Mouse (Mus musculus) intestine, postnatal 0 days (tissue): Measurements from ENCODE around the gene Ankrd54. TPM values are rescaled to one million over a fixed set of nuclear protein-coding genes. Genes with fewer than 3 reads are reported as not detected.

Experiments used
- ATAC-seq: fragments of 200-750 bp; cut with Nextera tagmentation; 2 replicates; pipeline ENCODE4 v1.8.0; 2017; ENCODE audit warnings: mild to moderate bottlenecking, moderate TSS enrichment, moderate library complexity
- H3K27ac ChIP-seq: fragments of 300-500 bp; sonication (generic); 2 replicates; pipeline ENCODE4 v1.5.1; 2014; ENCODE audit warnings: mild to moderate bottlenecking, low read depth, low read length, moderate library complexity
- H3K27me3 ChIP-seq: fragments of 300-500 bp; sonication (generic); replicated peaks from 2 replicates; pipeline ENCODE4 v1.6.1; 2014; ENCODE audit warnings: low read length, mixed read lengths; ENCODE audit not compliant: control insufficient read depth, insufficient read depth
- H3K36me3 ChIP-seq: fragments of 300-500 bp; sonication (generic); 2 replicates; pipeline ENCODE4 v1.6.1; 2014; ENCODE audit warnings: mild to moderate bottlenecking, moderate library complexity; ENCODE audit not compliant: control insufficient read depth, insufficient read depth
- H3K4me1 ChIP-seq: fragments of 300-500 bp; sonication (generic); replicated peaks from 2 replicates; pipeline ENCODE4 v1.6.1; 2014; ENCODE audit warnings: antibody characterized with exemption, low read length, mixed read lengths; ENCODE audit not compliant: control insufficient read depth, insufficient read depth
- H3K4me2 ChIP-seq: fragments of 300-500 bp; sonication (generic); replicated peaks from 2 replicates; pipeline ENCODE4 v1.6.1; 2014; ENCODE audit warnings: low read depth, mild to moderate bottlenecking, moderate library complexity
- H3K4me3 ChIP-seq: fragments of 300-500 bp; sonication (generic); 2 replicates; pipeline ENCODE4 v1.5.1; 2014; ENCODE audit warnings: low read depth, low read length
- H3K9ac ChIP-seq: fragments of 300-500 bp; sonication (generic); 2 replicates; pipeline ENCODE4 v1.6.1; 2014; ENCODE audit warnings: mild to moderate bottlenecking, low read depth, low read length
- H3K9me3 ChIP-seq: fragments of 300-500 bp; sonication (generic); 2 replicates; pipeline ENCODE4 v1.6.1; 2016; ENCODE audit warnings: mixed run types; ENCODE audit not compliant: control insufficient read depth
- CTCF ChIP-seq: sonication (generic); IDR thresholded peaks from 2 replicates; pipeline ENCODE4 v1.5.1; 2016; ENCODE audit warnings: low read depth, mild to moderate bottlenecking, control low read depth, antibody characterized with exemption, moderate library complexity
- WGBS: fragments of 180-500 bp; shearing (Covaris S2); extraction: QIAGEN DNeasy Blood & Tissue Kit; methylation state at CpG from one replicate; pipeline ENCODE4 v1.1.7; 2014; 5-methylcytosine and 5-hydroxymethylcytosine counted together
- polyA plus RNA-seq: library from polyadenylated mRNA; unstranded; fragments of >200 nt; fragmentation: Nextera tagmentation; extraction: Ambion mirVana; gene quantifications from 2 replicates; pipeline ENCODE4 v1.2.1, GENCODE M21; 2015

The Ankrd54 gene
- polyA plus RNA-seq, 1 experiment from 2014 or later = 44.1 TPM

GRCm38 (mm10) chr15:79095483-79095882 lies 32.8 kb upstream of the Ankrd54 start:
- Histone ChIP-seq H3K9me3 (no peaks in the 10 kb centered on the region), H3K4me2 (no peak overlapping the region), H3K4me3 (no peak overlapping the region), H3K9ac (no peak overlapping the region), H3K4me1 (peaks cover 3% of the 10 kb centered on the region; the same call in 1 of the 2 replicates), H3K27ac (no peak overlapping the region), H3K36me3 (peaks cover 42% of the 10 kb centered on the region), H3K27me3 (no peaks in the 10 kb centered on the region)
- 87% methylated on average over 5 of the region's 5 CpGs for WGBS
- no peak for ATAC-seq
- TF ChIP-seq CTCF = no peak

- 0 out of 2 replicates have a peak overlapping the region, but pooled peaks have one; percentile 8 for H3K27ac ChIP-seq
- 55% methylated on average over 7 of the region's 7 CpGs for WGBS
Observed at GRCm38 (mm10) chr15:79093083-79093839, 30.6 kb upstream of the Ankrd54 start.

DNA sequence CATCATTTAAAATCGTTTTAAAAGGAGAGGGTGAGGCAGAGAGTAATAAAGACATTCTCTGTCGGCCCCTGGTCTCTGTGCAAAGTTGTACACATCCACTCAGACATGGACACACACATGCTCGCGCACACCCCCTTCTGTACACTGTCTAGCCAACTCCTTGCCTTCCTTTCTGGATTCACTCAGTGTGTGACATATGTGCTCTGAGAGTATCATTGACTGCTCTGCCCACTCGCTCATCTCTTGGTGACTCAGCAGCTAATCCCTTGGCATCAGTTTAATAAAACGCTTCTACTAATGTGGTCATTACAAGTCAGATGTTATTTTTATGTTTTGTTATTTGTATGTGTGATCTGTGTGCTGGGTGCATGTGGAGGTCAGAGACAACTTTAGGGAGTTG lies 29.6 kb upstream of the Ankrd54 start:
- no peaks in the 10 kb centered on the region for H3K27me3 ChIP-seq
- no peak for TF ChIP-seq CTCF
- ATAC-seq = no peak
- no peak overlapping the region for H3K27ac ChIP-seq
- H3K9ac ChIP-seq = no peak overlapping the region
- no peaks in the 10 kb centered on the region for H3K9me3 ChIP-seq
- peaks cover 70% of the 10 kb centered on the region for H3K36me3 ChIP-seq
- 0 out of 2 replicates have a peak, but pooled peaks cover 3% of the 10 kb centered on the region for H3K4me1 ChIP-seq
- H3K4me2 ChIP-seq = no peak overlapping the region
- 71% methylated on average over 6 of the region's 6 CpGs for WGBS
- H3K4me3 ChIP-seq = no peak overlapping the region

More at GRCm38 (mm10) chr15:79093083-79093839, 30.6 kb upstream of the Ankrd54 start:
- TF ChIP-seq CTCF = peak; percentile 80
- peaks cover 64% of the 10 kb centered on the region for H3K36me3 ChIP-seq
- no peak overlapping the region for H3K4me2 ChIP-seq
- H3K4me3 ChIP-seq = no peak overlapping the region
- no peak overlapping the region for H3K9ac ChIP-seq
- no peaks in the 10 kb centered on the region for H3K9me3 ChIP-seq
- peaks cover 3% of the 10 kb centered on the region; the same call in 1 of the 2 replicates for H3K4me1 ChIP-seq
- ATAC-seq = no peak
- H3K27me3 ChIP-seq = no peaks in the 10 kb centered on the region

- Histone ChIP-seq H3K27ac (no peak overlapping the region), H3K9me3 (no peaks in the 10 kb centered on the region), H3K4me2 (no peak overlapping the region), H3K27me3 (no peaks in the 10 kb centered on the region), H3K4me1 (0 out of 2 replicates have a peak, but pooled peaks cover 5% of the 10 kb centered on the region), H3K4me3 (no peak overlapping the region), H3K9ac (no peak overlapping the region), H3K36me3 (peaks cover 74% of the 10 kb centered on the region)
- 55% methylated on average over 7 of the region's 7 CpGs for WGBS
- TF ChIP-seq CTCF = no peak
- no peak for ATAC-seq
Observed at GRCm38 (mm10) chr15:79079567-79079966, 16.9 kb upstream of the Ankrd54 start.

DNA sequence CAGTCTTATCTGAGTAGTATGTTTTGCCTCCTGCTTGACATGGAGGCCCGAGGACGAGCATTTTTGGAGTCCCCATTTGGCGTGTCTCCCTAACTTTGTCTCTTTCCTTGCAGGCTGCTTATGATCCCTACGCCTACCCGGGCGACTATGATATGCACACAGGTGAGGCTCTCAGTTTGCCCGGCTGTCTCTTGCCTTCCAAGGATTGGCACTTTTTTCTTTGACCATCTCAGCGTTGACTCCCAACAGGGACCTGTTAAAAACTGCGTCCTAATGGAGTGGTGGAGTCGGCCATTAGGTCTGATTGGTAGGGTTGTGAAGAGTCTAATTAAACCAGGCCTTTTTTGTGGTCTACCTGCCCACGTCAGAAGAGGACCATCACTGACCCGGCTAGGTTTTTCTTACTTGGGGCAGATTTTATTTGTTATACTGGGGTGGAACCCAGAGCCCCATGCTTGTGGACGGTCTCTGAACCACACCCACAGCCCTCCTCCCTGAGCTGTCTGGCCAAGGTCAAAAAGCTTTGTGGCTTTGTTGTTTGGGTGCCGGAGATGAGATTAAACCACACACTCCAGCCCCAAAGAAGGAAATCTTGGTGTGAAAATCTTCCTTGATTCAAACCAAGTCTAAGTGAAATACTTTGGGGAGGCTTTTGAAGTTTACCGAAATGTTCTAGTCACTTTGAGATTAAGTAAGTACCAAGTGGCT lies 13.1 kb upstream of the Ankrd54 start:
- WGBS = 27% methylated on average over 15 of the region's 15 CpGs
- peak overlapping the region; percentile 75 for H3K9ac ChIP-seq
- no peaks in the 10 kb centered on the region for H3K27me3 ChIP-seq
- H3K4me2 ChIP-seq = peak overlapping the region; percentile 72
- no peaks in the 10 kb centered on the region for H3K9me3 ChIP-seq
- no peak for TF ChIP-seq CTCF
- peak overlapping the region; percentile 75 for H3K4me3 ChIP-seq
- H3K36me3 ChIP-seq = peaks cover 37% of the 10 kb centered on the region
- no peak overlapping the region for H3K27ac ChIP-seq
- no peak for ATAC-seq
- 0 out of 2 replicates have a peak, but pooled peaks cover 5% of the 10 kb centered on the region for H3K4me1 ChIP-seq

GRCm38 (mm10) chr15:79074913-79075532 lies 12.3 kb upstream of the Ankrd54 start, which contains the start of gene Eif3l:
Eif3l (plus strand) TSS chr15:79075179.
- no peaks in the 10 kb centered on the region for H3K9me3 ChIP-seq
- no peaks in the 10 kb centered on the region for H3K27me3 ChIP-seq
- peak; percentile 48 for ATAC-seq
- H3K36me3 ChIP-seq = peaks cover 32% of the 10 kb centered on the region
- TF ChIP-seq CTCF = peak; percentile 44
- peak within 1 kb of the TSS; percentile 75 for H3K4me3 ChIP-seq
- peak within 1 kb of the TSS; percentile 22 for H3K27ac ChIP-seq
- 0 out of 2 replicates have a peak, but pooled peaks cover 5% of the 10 kb centered on the region for H3K4me1 ChIP-seq
- H3K4me2 ChIP-seq = peak within 1 kb of the TSS; percentile 72
- WGBS = under 1% methylated on average over 49 of the region's 49 CpGs
- H3K9ac ChIP-seq = peak within 1 kb of the TSS; percentile 75
